In the genomic region with DNA sequence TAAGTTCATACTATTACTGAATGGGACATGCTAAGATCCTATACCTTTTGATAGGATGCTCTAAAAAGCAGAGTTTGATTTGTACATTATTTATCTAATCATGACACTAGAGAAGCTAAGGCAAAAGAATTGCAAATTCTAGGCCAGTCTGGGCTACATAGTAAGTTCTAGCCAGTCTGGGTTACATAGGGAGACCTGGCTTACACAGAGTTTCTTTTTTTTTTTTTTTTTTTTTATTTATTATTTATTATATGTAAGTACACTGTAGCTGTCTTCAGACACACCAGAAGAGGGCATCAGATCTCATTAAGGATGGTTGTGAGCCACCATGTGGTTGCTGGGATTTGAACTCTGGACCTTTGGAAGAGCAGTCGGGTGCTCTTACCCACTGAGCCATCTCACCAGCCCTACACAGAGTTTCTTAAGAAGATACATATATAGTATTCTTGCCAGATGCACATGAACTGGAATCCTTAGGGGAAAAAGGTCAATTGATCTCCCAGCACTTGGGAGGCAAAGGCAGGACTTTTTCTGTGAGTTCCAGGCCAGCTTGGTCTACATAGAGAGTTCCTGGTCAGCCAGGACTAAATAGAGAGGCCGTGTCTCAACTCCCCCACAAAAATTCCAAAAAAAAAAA, we compare ENCODE assay signal across 7 mouse cellular contexts. TPM values are rescaled to one million over a fixed set of nuclear protein-coding genes. Genes with fewer than 3 reads are reported as not detected.
DNase-seq lines count a peak whose midpoint lies in the region; ATAC-seq and TF ChIP-seq lines count a peak whose summit lies in the region.
"Not testable (repeated sequence)": the region's sequence is repeated elsewhere in the genome, so short reads cannot be mapped to it uniquely, and the experiment has no call there.

No protein-coding gene starts in this region.

- H3K4me2 ChIP-seq in embryonic facial prominence, embryonic 15.5 days (replicated peaks): peak overlapping the region; percentile 30; the same call in 1 of the 2 replicates
- H3K4me2 ChIP-seq in heart, embryonic 13.5 days: peak overlapping the region; percentile 65
- peak overlapping the region; percentile 18; the same call in 1 of the 2 replicates for H3K4me2 ChIP-seq in hindbrain, postnatal 0 days (ENCODE audit: low read depth, low read length)
- H3K4me2 ChIP-seq in limb, embryonic 13.5 days (replicated peaks): peak overlapping the region; percentile 34
- peak overlapping the region; percentile 54 for H3K4me2 ChIP-seq in liver, postnatal 0 days (ENCODE audit: low read depth, low read length)
- H3K4me2 ChIP-seq in midbrain, postnatal 0 days (ENCODE audit: low read depth, low read length, poor library complexity, severe bottlenecking): 0 out of 2 replicates have a peak overlapping the region, but pooled peaks have one; percentile 18

- H3K9me3 ChIP-seq in MEL (replicated peaks; ENCODE audit: insufficient read depth, low read length); embryonic facial prominence, embryonic 15.5 days (replicated peaks); heart, embryonic 13.5 days; hindbrain, postnatal 0 days (ENCODE audit: low read length); limb, embryonic 13.5 days; liver, postnatal 0 days (ENCODE audit: low read length); midbrain, postnatal 0 days (ENCODE audit: low read length): not testable (repeated sequence)

- H3K4me1 ChIP-seq in MEL (ENCODE audit: control insufficient read depth in 1 of 2, insufficient read depth in 2 of 2, low read length in 2 of 2); embryonic facial prominence, embryonic 15.5 days; hindbrain, postnatal 0 days (ENCODE audit: insufficient read depth, low read length); liver, postnatal 0 days (ENCODE audit: insufficient read depth); midbrain, postnatal 0 days (ENCODE audit: insufficient read depth, low read length): not testable (repeated sequence)
- peaks cover 10% of the 10 kb centered on the region for H3K4me1 ChIP-seq in heart, embryonic 13.5 days
- peaks cover 13% of the 10 kb centered on the region for H3K4me1 ChIP-seq in limb, embryonic 13.5 days

- H3K79me2 ChIP-seq in MEL (ENCODE audit: control insufficient read depth, insufficient read depth, low read length, poor library complexity): peaks cover 35% of the 10 kb centered on the region

- peaks cover 4 to 24% of the 10 kb centered on the region in 2 experiments for H3K36me3 ChIP-seq in MEL (ENCODE audit: control insufficient read depth in 1 of 2, insufficient read depth in 2 of 2, low read length in 2 of 2)
- not testable (repeated sequence) for H3K36me3 ChIP-seq in embryonic facial prominence, embryonic 15.5 days; hindbrain, postnatal 0 days (ENCODE audit: insufficient read depth, low read length); limb, embryonic 13.5 days; liver, postnatal 0 days (replicated peaks; ENCODE audit: insufficient read depth, low read length); midbrain, postnatal 0 days (ENCODE audit: insufficient read depth, low read length)
- H3K36me3 ChIP-seq in heart, embryonic 13.5 days: peaks cover 15% of the 10 kb centered on the region

- not testable (repeated sequence) for ATAC-seq in embryonic facial prominence, embryonic 15.5 days (ENCODE audit: insufficient number of reproducible peaks, low FRiP score, low TSS enrichment, low read depth); heart, embryonic 13.5 days (ENCODE audit: extremely low read depth, insufficient number of reproducible peaks, low FRiP score, low TSS enrichment); hindbrain, postnatal 0 days; limb, embryonic 13.5 days (ENCODE audit: low FRiP score, low read depth); liver, postnatal 0 days; midbrain, postnatal 0 days (ENCODE audit: low FRiP score)

- peak; percentile 59 for DNase-seq in MEL (ENCODE audit: low read depth, low spot score)
- DNase-seq in hindbrain, postnatal 0 days (ENCODE audit: low spot score); liver, postnatal 0 days; midbrain, postnatal 0 days (ENCODE audit: low spot score): not testable (repeated sequence)

- H3K27me3 ChIP-seq in MEL (ENCODE audit: control insufficient read depth in 1 of 2, insufficient read depth in 2 of 2, low read length in 2 of 2); embryonic facial prominence, embryonic 15.5 days; heart, embryonic 13.5 days (replicated peaks); hindbrain, postnatal 0 days (ENCODE audit: insufficient read depth, low read length); limb, embryonic 13.5 days; liver, postnatal 0 days (ENCODE audit: insufficient read depth, low read length); midbrain, postnatal 0 days (ENCODE audit: insufficient read depth, low read length): not testable (repeated sequence)

- not testable (repeated sequence) for TF ChIP-seq POLR2A in MEL (IDR thresholded peaks at IDR 0.05; ENCODE audit: control insufficient read depth in 1 of 2, insufficient read depth in 1 of 2, low read depth in 1 of 2, low read length in 2 of 2, poor library complexity in 1 of 2)

- TF ChIP-seq EP300 in MEL (IDR thresholded peaks at IDR 0.05; ENCODE audit: low read depth in 1 of 2, low read length in 2 of 2); liver, postnatal 0 days (IDR thresholded peaks at IDR 0.05; ENCODE audit: low read depth): not testable (repeated sequence)

- H3K4me3 ChIP-seq in MEL (ENCODE audit: control insufficient read depth in 1 of 2, insufficient read depth in 1 of 2, low read depth in 2 of 2, low read length in 2 of 2): peak overlapping the region; percentile 61 to 64
- not testable (repeated sequence) for H3K4me3 ChIP-seq in embryonic facial prominence, embryonic 15.5 days (replicated peaks); hindbrain, postnatal 0 days (ENCODE audit: low read length); limb, embryonic 13.5 days; midbrain, postnatal 0 days (ENCODE audit: low read depth, low read length)
- peak overlapping the region; percentile 68; the same call in 1 of the 2 replicates for H3K4me3 ChIP-seq in heart, embryonic 13.5 days
- H3K4me3 ChIP-seq in liver, postnatal 0 days (ENCODE audit: low read depth, low read length): peak overlapping the region; percentile 69; the same call in 1 of the 2 replicates

- peak overlapping the region; percentile 74 for H3K27ac ChIP-seq in MEL (ENCODE audit: control insufficient read depth, low read depth, low read length)
- not testable (repeated sequence) for H3K27ac ChIP-seq in embryonic facial prominence, embryonic 15.5 days (replicated peaks); heart, embryonic 13.5 days (replicated peaks); limb, embryonic 13.5 days; midbrain, postnatal 0 days (ENCODE audit: low read depth, low read length)
- 0 out of 2 replicates have a peak overlapping the region, but pooled peaks have one; percentile 90 for H3K27ac ChIP-seq in hindbrain, postnatal 0 days
- H3K27ac ChIP-seq in liver, postnatal 0 days (ENCODE audit: low read depth): peak overlapping the region; percentile 94; the same call in 1 of the 2 replicates

- 61% methylated on average over 2 of the region's 2 CpGs for WGBS in embryonic facial prominence, embryonic 15.5 days
- 53% methylated on average over 2 of the region's 2 CpGs for WGBS in heart, embryonic 13.5 days
- 69% methylated on average over 2 of the region's 2 CpGs for WGBS in hindbrain, postnatal 0 days
- WGBS in limb, embryonic 13.5 days: 61% methylated on average over 2 of the region's 2 CpGs
- 62% methylated on average over 2 of the region's 2 CpGs for WGBS in liver, postnatal 0 days (ENCODE audit: insufficient replicate concordance)
- 63% methylated on average over 2 of the region's 2 CpGs for WGBS in midbrain, postnatal 0 days

- H3K9ac ChIP-seq in MEL (ENCODE audit: control insufficient read depth, low read depth, low read length, poor library complexity, severe bottlenecking): peak overlapping the region; percentile 66
- not testable (repeated sequence) for H3K9ac ChIP-seq in embryonic facial prominence, embryonic 15.5 days; heart, embryonic 13.5 days; hindbrain, postnatal 0 days (replicated peaks; ENCODE audit: low read length); limb, embryonic 13.5 days; liver, postnatal 0 days (replicated peaks); midbrain, postnatal 0 days (replicated peaks; ENCODE audit: low read length, poor library complexity, severe bottlenecking)

- not testable (repeated sequence) for TF ChIP-seq RAD21 in MEL (IDR thresholded peaks at IDR 0.05; ENCODE audit: low read depth, low read length)

- TF ChIP-seq CTCF in MEL (IDR thresholded peaks at IDR 0.05 in 2 of 3, conservative IDR thresholded peaks at IDR 0.05 in 1 of 3; ENCODE audit: control insufficient read depth in 1 of 3, insufficient read depth in 1 of 3, low read depth in 2 of 3, low read length in 3 of 3, poor library complexity in 1 of 3, severe bottlenecking in 1 of 3); hindbrain, postnatal 0 days (IDR thresholded peaks at IDR 0.05; ENCODE audit: low read depth); liver, postnatal 0 days (IDR thresholded peaks at IDR 0.05; ENCODE audit: low read depth); midbrain, postnatal 0 days (IDR thresholded peaks at IDR 0.05): not testable (repeated sequence)

RNA-seq across cellular contexts. Expression of gene Cox7b, which starts 0.6 kb away (rescaled TPM):
- 245 and 268 TPM in 2 replicates for total RNA-seq in MEL (2012; rRNA removed)
- 1,000 to 10,000 TPM in 1 of 2 experiments, 100 to 1,000 TPM in 1; 721 to 1,065 TPM for polyA plus RNA-seq in MEL (2012; ENCODE audit: insufficient read depth in 1 of 2, insufficient read length in 2 of 2, low read depth in 1 of 2, low replicate concordance in 2 of 2, missing spikeins in 1 of 2)
- polyA plus RNA-seq in embryonic facial prominence, embryonic 15.5 days (2015; fragmentation: Nextera tagmentation; extraction: Ambion mirVana): 330 and 354 TPM in 2 replicates
- polyA plus RNA-seq in heart, embryonic 13.5 days (2015; fragmentation: Nextera tagmentation; extraction: Ambion mirVana): 770 and 864 TPM in 2 replicates
- 199 and 280 TPM in 2 replicates for total RNA-seq in hindbrain, postnatal 0 days (2014; rRNA removed)
- polyA plus RNA-seq in hindbrain, postnatal 0 days (2015; fragmentation: Nextera tagmentation; extraction: Ambion mirVana): 512 and 522 TPM in 2 replicates
- 357 and 372 TPM in 2 replicates for polyA plus RNA-seq in limb, embryonic 13.5 days (2015; fragmentation: Nextera tagmentation; extraction: Ambion mirVana)
- 537 and 543 TPM in 2 replicates for polyA plus RNA-seq in liver, postnatal 0 days (2015; fragmentation: Nextera tagmentation; extraction: Ambion mirVana)
- total RNA-seq in midbrain, postnatal 0 days (2014; rRNA removed): 205 and 219 TPM in 2 replicates
- 481 and 513 TPM in 2 replicates for polyA plus RNA-seq in midbrain, postnatal 0 days (2015; fragmentation: Nextera tagmentation; extraction: Ambion mirVana)

RNA-seq across cellular contexts. Expression of gene Magt1, which starts 3.2 kb away (rescaled TPM):
- total RNA-seq in MEL (2012; rRNA removed): 34.9 and 36.2 TPM in 2 replicates
- 10 to 100 TPM in 1 of 2 experiments, not detected in 1; 34.3 TPM for polyA plus RNA-seq in MEL (2012; ENCODE audit: insufficient read depth in 1 of 2, insufficient read length in 2 of 2, low read depth in 1 of 2, low replicate concordance in 2 of 2, missing spikeins in 1 of 2)
- polyA plus RNA-seq in embryonic facial prominence, embryonic 15.5 days (2015; fragmentation: Nextera tagmentation; extraction: Ambion mirVana): 56.8 and 57.0 TPM in 2 replicates
- polyA plus RNA-seq in heart, embryonic 13.5 days (2015; fragmentation: Nextera tagmentation; extraction: Ambion mirVana): 44.4 and 48.7 TPM in 2 replicates
- 18.2 and 22.2 TPM in 2 replicates for total RNA-seq in hindbrain, postnatal 0 days (2014; rRNA removed)
- 14.5 and 18.2 TPM in 2 replicates for polyA plus RNA-seq in hindbrain, postnatal 0 days (2015; fragmentation: Nextera tagmentation; extraction: Ambion mirVana)
- 66.6 and 73.4 TPM in 2 replicates for polyA plus RNA-seq in limb, embryonic 13.5 days (2015; fragmentation: Nextera tagmentation; extraction: Ambion mirVana)
- 21.7 and 22.3 TPM in 2 replicates for polyA plus RNA-seq in liver, postnatal 0 days (2015; fragmentation: Nextera tagmentation; extraction: Ambion mirVana)
- 16.5 and 23.6 TPM in 2 replicates for total RNA-seq in midbrain, postnatal 0 days (2014; rRNA removed)
- 14.5 and 14.8 TPM in 2 replicates for polyA plus RNA-seq in midbrain, postnatal 0 days (2015; fragmentation: Nextera tagmentation; extraction: Ambion mirVana)

RNA-seq across cellular contexts. Expression of gene Atp7a, which starts 12.2 kb away (rescaled TPM):
- 2.2 and 2.6 TPM in 2 replicates for total RNA-seq in MEL (2012; rRNA removed)
- polyA plus RNA-seq in MEL (2012; ENCODE audit: insufficient read depth in 1 of 2, insufficient read length in 2 of 2, low read depth in 1 of 2, low replicate concordance in 2 of 2, missing spikeins in 1 of 2): 1 to 10 TPM in 1 of 2 experiments, not detected in 1; 1.7 TPM
- 20.4 and 21.2 TPM in 2 replicates for polyA plus RNA-seq in embryonic facial prominence, embryonic 15.5 days (2015; fragmentation: Nextera tagmentation; extraction: Ambion mirVana)
- 11.7 and 13.4 TPM in 2 replicates for polyA plus RNA-seq in heart, embryonic 13.5 days (2015; fragmentation: Nextera tagmentation; extraction: Ambion mirVana)
- 8.6 and 9.9 TPM in 2 replicates for total RNA-seq in hindbrain, postnatal 0 days (2014; rRNA removed)
- polyA plus RNA-seq in hindbrain, postnatal 0 days (2015; fragmentation: Nextera tagmentation; extraction: Ambion mirVana): 7.0 and 7.5 TPM in 2 replicates
- 30.4 and 36.7 TPM in 2 replicates for polyA plus RNA-seq in limb, embryonic 13.5 days (2015; fragmentation: Nextera tagmentation; extraction: Ambion mirVana)
- polyA plus RNA-seq in liver, postnatal 0 days (2015; fragmentation: Nextera tagmentation; extraction: Ambion mirVana): 3.1 and 4.9 TPM in 2 replicates
- total RNA-seq in midbrain, postnatal 0 days (2014; rRNA removed): 10.0 and 12.2 TPM in 2 replicates
- 6.8 and 7.0 TPM in 2 replicates for polyA plus RNA-seq in midbrain, postnatal 0 days (2015; fragmentation: Nextera tagmentation; extraction: Ambion mirVana)
